Mouse (Mus musculus): ENCODE data around the gene Vmn1r74. TPM values are rescaled to one million over a fixed set of nuclear protein-coding genes. Genes with fewer than 3 reads are reported as not detected.

The Vmn1r74 gene
- polyA plus RNA-seq (2014; fragmentation: Illumina TruSeq; extraction: RNeasy Lipid Tissue Mini Kit (QIAGEN cat#74804); ENCODE audit: insufficient read depth, low read depth, low replicate concordance): not detected

DNA sequence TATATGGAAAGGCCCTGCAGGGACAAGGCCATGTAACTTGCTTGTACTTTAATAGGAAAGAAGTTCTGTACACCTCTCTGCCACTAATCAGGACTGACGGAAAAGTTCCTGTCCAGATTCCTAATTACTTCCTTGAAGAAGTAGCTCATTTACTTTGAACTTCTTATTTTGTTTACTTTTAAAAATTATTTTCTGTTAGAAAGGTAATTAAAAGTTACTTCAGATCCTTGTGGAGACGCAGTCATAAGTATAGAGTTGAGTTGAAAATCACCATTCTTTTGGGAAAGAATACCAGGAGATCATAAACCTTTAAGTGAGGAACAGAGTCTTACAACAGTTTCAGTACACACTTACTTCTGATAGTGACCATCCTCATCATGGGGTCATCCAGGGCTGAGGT is at the start of gene Vmn1r74:
Gene Vmn1r74, plus strand, starts transcription at position 301 of the 400 bp plus-strand sequence.

DNA sequence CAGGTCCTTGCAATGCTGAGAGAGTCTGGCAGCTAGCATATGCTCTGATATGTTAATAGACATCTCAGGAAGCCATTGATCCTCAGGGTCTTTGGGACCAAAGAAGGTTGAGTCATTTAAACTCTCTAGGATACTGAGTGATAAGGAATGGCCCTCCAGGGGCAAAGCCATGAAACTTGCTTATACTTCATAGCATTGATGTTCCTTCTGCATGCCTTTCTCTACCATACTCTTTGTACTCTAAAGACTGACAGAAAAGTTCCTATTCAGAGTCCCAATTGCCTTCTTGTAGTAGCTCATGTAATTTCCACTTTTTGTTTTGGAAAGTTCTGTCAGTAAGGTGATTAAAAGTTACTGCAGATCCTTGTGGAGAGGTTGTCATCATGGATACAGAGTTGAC is 40.5 kb downstream of the Vmn1r74 start, which contains the start of gene Vmn1r75:
Gene Vmn1r75, plus strand, starts transcription at position 301 of the 400 bp plus-strand sequence.

Other genes starting within 250 kb of the Vmn1r74 start
- gene Zscan4-ps3, start 224.7 kb upstream of the Vmn1r74 start, polyA plus RNA-seq (2014; fragmentation: Illumina TruSeq; extraction: RNeasy Lipid Tissue Mini Kit (QIAGEN cat#74804); ENCODE audit: insufficient read depth, low read depth, low replicate concordance): not detected
- not detected for gene Vmn1r72, start 153.8 kb upstream of the Vmn1r74 start, polyA plus RNA-seq (2014; fragmentation: Illumina TruSeq; extraction: RNeasy Lipid Tissue Mini Kit (QIAGEN cat#74804); ENCODE audit: insufficient read depth, low read depth, low replicate concordance)
- not detected for gene Vmn1r73, start 103.7 kb upstream of the Vmn1r74 start, polyA plus RNA-seq (2014; fragmentation: Illumina TruSeq; extraction: RNeasy Lipid Tissue Mini Kit (QIAGEN cat#74804); ENCODE audit: insufficient read depth, low read depth, low replicate concordance)
- gene Vmn1r75, start 40.6 kb downstream of the Vmn1r74 start, polyA plus RNA-seq (2014; fragmentation: Illumina TruSeq; extraction: RNeasy Lipid Tissue Mini Kit (QIAGEN cat#74804); ENCODE audit: insufficient read depth, low read depth, low replicate concordance): not detected
- gene Vmn1r76, start 104.2 kb downstream of the Vmn1r74 start, polyA plus RNA-seq (2014; fragmentation: Illumina TruSeq; extraction: RNeasy Lipid Tissue Mini Kit (QIAGEN cat#74804); ENCODE audit: insufficient read depth, low read depth, low replicate concordance): not detected
- gene Vmn1r77, start 202.8 kb downstream of the Vmn1r74 start, polyA plus RNA-seq (2014; fragmentation: Illumina TruSeq; extraction: RNeasy Lipid Tissue Mini Kit (QIAGEN cat#74804); ENCODE audit: insufficient read depth, low read depth, low replicate concordance): not detected

Data from lung, adult 10 weeks (tissue).